Mouse (Mus musculus) lung, adult 2 months (tissue): ENCODE measurements around the gene BC017158.

Source experiments
- CTCF ChIP-seq: fragments of 200-500 bp; IDR thresholded peaks from 2 replicates; pipeline ENCODE4 v1.5.1; 2011; ENCODE audit warnings: mild to moderate bottlenecking, low read length, control low read depth; ENCODE audit not compliant: insufficient read depth
- POLR2A ChIP-seq: fragments of 200-500 bp; IDR thresholded peaks from 2 replicates; pipeline ENCODE4 v1.6.1; 2011; ENCODE audit warnings: low read depth, mild to moderate bottlenecking, control low read depth, low read length, borderline replicate concordance; ENCODE audit errors: extremely low read depth

DNA sequence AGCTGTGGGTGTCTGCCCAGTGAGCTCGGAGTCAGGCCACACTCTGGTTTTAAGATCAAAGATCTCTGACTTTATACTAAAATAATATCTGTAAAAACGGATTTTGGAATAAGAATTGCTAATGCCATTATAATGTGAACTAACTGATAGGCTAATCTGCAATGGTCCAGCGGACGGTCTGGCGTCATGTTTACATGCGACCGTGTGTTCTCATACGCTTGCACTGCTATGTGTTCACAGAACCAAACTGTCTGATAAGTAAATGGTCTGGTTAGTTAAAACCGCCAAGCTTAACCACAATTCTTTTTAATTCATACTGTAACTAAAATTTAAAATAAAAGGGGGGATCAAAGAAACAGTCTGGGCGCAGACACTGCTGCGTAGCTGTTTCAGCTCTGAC lies 16.2 kb downstream of the BC017158 start:
- TF ChIP-seq CTCF = no peak
- TF ChIP-seq POLR2A = no peak
